Comparison of ENCODE assay signal across 8 mouse cellular contexts in the genomic region with DNA sequence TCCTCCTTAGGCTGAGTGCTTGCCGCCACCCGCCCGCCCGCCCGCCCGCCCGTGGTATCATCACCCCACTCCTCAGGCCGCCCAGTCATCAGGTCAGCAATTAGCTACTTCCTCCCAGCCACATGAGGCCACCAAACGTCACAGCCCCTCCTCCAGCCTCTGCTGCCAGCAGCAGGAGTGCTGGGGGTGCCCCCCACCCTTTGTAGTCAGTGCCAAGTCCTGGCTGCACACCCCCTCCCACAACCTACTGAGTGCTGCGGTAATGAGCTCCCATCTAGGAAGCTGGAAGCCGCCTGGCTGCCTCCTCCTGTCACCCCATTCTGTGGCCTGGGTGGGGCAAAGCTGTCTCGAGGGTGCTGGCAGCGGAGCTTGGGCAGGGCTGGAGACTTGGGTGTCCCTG.
A peak's percentile ranks its signal among the peaks of the same experiment; 100 is the strongest.
DNase-seq lines count a peak whose midpoint lies in the region; ATAC-seq and TF ChIP-seq lines count a peak whose summit lies in the region.

No protein-coding gene starts in this region.

- no peak overlapping the region for H3K27ac ChIP-seq in lung, embryonic 14.5 days (ENCODE audit: low read depth)
- H3K27ac ChIP-seq in embryonic facial prominence, embryonic 13.5 days: 0 out of 2 replicates have a peak overlapping the region, but pooled peaks have one; percentile 39

- no peaks in the 10 kb centered on the region for H3K9me3 ChIP-seq in lung, embryonic 14.5 days (ENCODE audit: low read depth, low read length)
- no peaks in the 10 kb centered on the region for H3K9me3 ChIP-seq in embryonic facial prominence, embryonic 13.5 days

- H3K4me1 ChIP-seq in lung, embryonic 14.5 days (ENCODE audit: insufficient read depth): peaks cover 3% of the 10 kb centered on the region; the same call in 1 of the 2 replicates
- peaks cover 32% of the 10 kb centered on the region for H3K4me1 ChIP-seq in embryonic facial prominence, embryonic 13.5 days

- intact Hi-C loops in left cerebral cortex, postnatal 4 days (cut with DNase I): no loop called here

- peaks cover 7% of the 10 kb centered on the region; the same call in 1 of the 2 replicates for H3K27me3 ChIP-seq in lung, embryonic 14.5 days (ENCODE audit: insufficient read depth, low read length)
- peaks cover 20% of the 10 kb centered on the region for H3K27me3 ChIP-seq in embryonic facial prominence, embryonic 13.5 days

- no peaks in the 10 kb centered on the region for H3K36me3 ChIP-seq in lung, embryonic 14.5 days (ENCODE audit: insufficient read depth)
- no peaks in the 10 kb centered on the region for H3K36me3 ChIP-seq in embryonic facial prominence, embryonic 13.5 days

- WGBS in lung, embryonic 14.5 days: 33% methylated on average over 13 of the region's 13 CpGs
- WGBS in embryonic facial prominence, embryonic 13.5 days: 29% methylated on average over 13 of the region's 13 CpGs

- peak; percentile 74 for DNase-seq in lung, embryonic 14.5 days
- no peak for DNase-seq in lung, postnatal 36 days
- DNase-seq in left cerebral cortex, postnatal 4 days: peak; percentile 33
- peak; percentile 18 to 25 for DNase-seq in right cerebral cortex, adult 2 months (ENCODE audit: low spot score in 2 of 2)
- no peak for DNase-seq in gastrocnemius, adult 18-20 months (ENCODE audit: low spot score)
- no peak for DNase-seq in thymus, postnatal 0 days (ENCODE audit: low spot score)
- DNase-seq in spleen, postnatal 36 days (ENCODE audit: low spot score in 2 of 2): no peak

- peak; percentile 48 for ATAC-seq in lung, embryonic 14.5 days (ENCODE audit: insufficient read depth)
- no peak for ATAC-seq in embryonic facial prominence, embryonic 13.5 days (ENCODE audit: insufficient number of reproducible peaks, insufficient read depth, low FRiP score, low TSS enrichment, low read depth)

- no peak overlapping the region; the same call in 1 of the 2 replicates for H3K4me2 ChIP-seq in lung, embryonic 14.5 days
- peak overlapping the region; percentile 14; the same call in 1 of the 2 replicates for H3K4me2 ChIP-seq in embryonic facial prominence, embryonic 13.5 days

- no peak overlapping the region for H3K4me3 ChIP-seq in lung, embryonic 14.5 days (ENCODE audit: low read depth, low read length)
- no peak overlapping the region for H3K4me3 ChIP-seq in embryonic facial prominence, embryonic 13.5 days

- TF ChIP-seq CTCF in lung, embryonic 14.5 days (IDR thresholded peaks at IDR 0.05; ENCODE audit: low read depth): no peak

- H3K9ac ChIP-seq in lung, embryonic 14.5 days: no peak overlapping the region
- no peak overlapping the region for H3K9ac ChIP-seq in embryonic facial prominence, embryonic 13.5 days

Comparison
In these comparisons a context has a peak if more than half of its experiments do, and no peak if none do; other contexts are left out.
1. DNase-seq: peak in lung, embryonic 14.5 days (single experiment), left cerebral cortex, postnatal 4 days (single experiment) and right cerebral cortex, adult 2 months (2 of 2); none in lung, postnatal 36 days (single experiment), gastrocnemius, adult 18-20 months (single experiment), thymus, postnatal 0 days (single experiment) and spleen, postnatal 36 days (0 of 2).